Mouse (Mus musculus) MEL (cell line): ENCODE measurements around the gene Eme2. TPM values are rescaled to one million over a fixed set of nuclear protein-coding genes. Genes with fewer than 3 reads are reported as not detected.

Experiments used
- DNase-seq: peaks from one replicate; pipeline ENCODE4 v3.0.0; 2011; ENCODE audit warnings: low read depth, low spot score
- H3K27ac ChIP-seq: 2 replicates; pipeline ENCODE4 v1.5.1; 2012; ENCODE audit warnings: low read depth, mild to moderate bottlenecking, control low read depth, low read length, moderate library complexity; ENCODE audit not compliant: control insufficient read depth
- H3K27me3 ChIP-seq, 2 experiments: fragments of 150-350 bp in 1 of 2; sonication (generic) in 1 of 2; 2 replicates each; pipeline ENCODE4 v1.6.1; 2012; ENCODE audit warnings: low read length in 2 of 2, mild to moderate bottlenecking in 2 of 2, improper control_type of control experiment in 1 of 2, moderate library complexity in 1 of 2; ENCODE audit not compliant: insufficient read depth in 2 of 2, control insufficient read depth in 1 of 2
- H3K36me3 ChIP-seq, 2 experiments: 2 replicates each; pipeline ENCODE4 v1.6.1; 2012 to 2014; ENCODE audit warnings: low read length in 2 of 2, improper control_type of control experiment in 1 of 2, inconsistent platforms in 1 of 2, mild to moderate bottlenecking in 1 of 2; ENCODE audit not compliant: insufficient read depth in 2 of 2, control insufficient read depth in 1 of 2
- H3K4me1 ChIP-seq, 2 experiments: fragments of 150-350 bp in 1 of 2; sonication (generic) in 1 of 2; 2 replicates each; pipeline ENCODE4 v1.6.1; 2012; ENCODE audit warnings: low read length in 2 of 2, improper control_type of control experiment in 1 of 2, mild to moderate bottlenecking in 1 of 2; ENCODE audit not compliant: insufficient read depth in 2 of 2, control insufficient read depth in 1 of 2
- H3K4me3 ChIP-seq, 2 experiments: fragments of 150-350 bp in 1 of 2; sonication (generic) in 1 of 2; 2 replicates each; pipeline ENCODE4 v1.5.1; 2012; ENCODE audit warnings: low read depth in 2 of 2, low read length in 2 of 2, mild to moderate bottlenecking in 2 of 2, moderate library complexity in 2 of 2, control low read depth in 1 of 2, improper control_type of control experiment in 1 of 2; ENCODE audit not compliant: control insufficient read depth in 1 of 2, insufficient read depth in 1 of 2
- H3K79me2 ChIP-seq: 2 replicates; pipeline ENCODE4 v1.6.1; 2012; ENCODE audit warnings: mild to moderate bottlenecking, low read length, moderate library complexity; ENCODE audit not compliant: control insufficient read depth, poor library complexity, insufficient read depth
- H3K9ac ChIP-seq: 2 replicates; pipeline ENCODE4 v1.6.1; 2012; ENCODE audit warnings: low read depth, mild to moderate bottlenecking, control low read depth, low read length, moderate library complexity; ENCODE audit not compliant: control insufficient read depth, poor library complexity, severe bottlenecking
- H3K9me3 ChIP-seq: fragments of 150-350 bp; sonication (generic); replicated peaks from 2 replicates; pipeline ENCODE4 v1.6.1; 2012; ENCODE audit warnings: mild to moderate bottlenecking, low read length, improper control_type of control experiment, moderate library complexity; ENCODE audit not compliant: insufficient read depth
- BHLHE40 ChIP-seq: IDR thresholded peaks from 2 replicates; pipeline ENCODE4 v1.6.1; 2012; ENCODE audit warnings: low read depth, mild to moderate bottlenecking, inconsistent platforms, low read length, improper control_type of control experiment, borderline replicate concordance
- ELF1 ChIP-seq: IDR thresholded peaks from 2 replicates; pipeline ENCODE4 v1.6.1; 2014; ENCODE audit warnings: low read depth, mild to moderate bottlenecking, inconsistent platforms, low read length, improper control_type of control experiment, moderate library complexity
- EP300 ChIP-seq, 2 experiments: IDR thresholded peaks; 2 replicates each; pipeline ENCODE4 v1.6.1; 2011; ENCODE audit warnings: improper control_type of control experiment in 2 of 2, low read length in 2 of 2, low read depth in 1 of 2, mild to moderate bottlenecking in 1 of 2
- GATA1 ChIP-seq: IDR thresholded peaks from 2 replicates; pipeline ENCODE4 v1.6.1; 2011; ENCODE audit warnings: low read depth, low read length, improper control_type of control experiment
- JUND ChIP-seq: IDR thresholded peaks from 2 replicates; pipeline ENCODE4 v1.6.1; 2011; ENCODE audit warnings: low read depth, mild to moderate bottlenecking, improper control_type of control experiment, low read length
- KAT2A ChIP-seq: conservative IDR thresholded peaks from 2 replicates; pipeline ENCODE4 v1.6.1; 2012; ENCODE audit warnings: low read depth, low read length, improper control_type of control experiment, inconsistent platforms
- MAX ChIP-seq: IDR thresholded peaks from 2 replicates; pipeline ENCODE4 v1.6.1; 2011; ENCODE audit warnings: low read length, improper control_type of control experiment
- MEF2A ChIP-seq: IDR thresholded peaks from 2 replicates; pipeline ENCODE4 v1.6.1; 2014; ENCODE audit warnings: low read depth, mild to moderate bottlenecking, inconsistent platforms, low read length, improper control_type of control experiment; ENCODE audit not compliant: poor library complexity, insufficient replicate concordance, severe bottlenecking; ENCODE audit errors: extremely low read depth
- MYC ChIP-seq: IDR thresholded peaks from 2 replicates; pipeline ENCODE4 v1.6.1; 2011; ENCODE audit warnings: low read depth, mild to moderate bottlenecking, low read length, improper control_type of control experiment, moderate library complexity
- NELFE ChIP-seq: IDR thresholded peaks from 2 replicates; pipeline ENCODE4 v1.6.1; 2011; ENCODE audit warnings: low read depth, low read length, improper control_type of control experiment
- NRF1 ChIP-seq: IDR thresholded peaks from 2 replicates; pipeline ENCODE4 v1.6.1; 2014; ENCODE audit warnings: low read depth, mild to moderate bottlenecking, inconsistent platforms, low read length, improper control_type of control experiment, moderate library complexity; ENCODE audit not compliant: poor library complexity, insufficient read depth, severe bottlenecking
- POLR2A ChIP-seq, 2 experiments: IDR thresholded peaks; 2 replicates each; pipeline ENCODE4 v1.6.1; 2011 to 2012; ENCODE audit warnings: low read length in 2 of 2, mild to moderate bottlenecking in 2 of 2, control low read depth in 1 of 2, improper control_type of control experiment in 1 of 2, low read depth in 1 of 2, moderate library complexity in 1 of 2; ENCODE audit not compliant: control insufficient read depth in 1 of 2, insufficient read depth in 1 of 2, poor library complexity in 1 of 2
- POLR2AphosphoS2 ChIP-seq: IDR thresholded peaks from 2 replicates; pipeline ENCODE4 v1.6.1; 2011; ENCODE audit warnings: low read length, improper control_type of control experiment
- POLR2AphosphoS5 ChIP-seq: IDR thresholded peaks from 2 replicates; pipeline ENCODE4 v1.6.1; 2012; ENCODE audit warnings: low read depth, borderline replicate concordance, mild to moderate bottlenecking, inconsistent platforms, low read length, moderate library complexity, mixed read lengths
- RCOR1 ChIP-seq: IDR thresholded peaks from 2 replicates; pipeline ENCODE4 v1.6.1; 2012; ENCODE audit warnings: low read depth, mild to moderate bottlenecking, inconsistent platforms, low read length, improper control_type of control experiment
- SIN3A ChIP-seq: IDR thresholded peaks from 2 replicates; pipeline ENCODE4 v1.6.1; 2012; ENCODE audit warnings: low read length, improper control_type of control experiment, inconsistent platforms
- SMC3 ChIP-seq: IDR thresholded peaks from 2 replicates; pipeline ENCODE4 v1.6.1; 2011; ENCODE audit warnings: low read depth, low read length, improper control_type of control experiment
- TCF12 ChIP-seq: IDR thresholded peaks from 2 replicates; pipeline ENCODE4 v1.6.1; 2014; ENCODE audit warnings: low read depth, mild to moderate bottlenecking, inconsistent platforms, low read length, improper control_type of control experiment, moderate library complexity
- UBTF ChIP-seq: IDR thresholded peaks from 2 replicates; pipeline ENCODE4 v1.6.1; 2012; ENCODE audit warnings: low read depth, mild to moderate bottlenecking, inconsistent platforms, low read length, improper control_type of control experiment, moderate library complexity, borderline replicate concordance; ENCODE audit not compliant: insufficient read depth
- USF1 ChIP-seq: IDR thresholded peaks from 2 replicates; pipeline ENCODE4 v1.6.1; 2014; ENCODE audit warnings: low read depth, mild to moderate bottlenecking, inconsistent platforms, low read length, improper control_type of control experiment, moderate library complexity
- USF2 ChIP-seq, 2 experiments: IDR thresholded peaks; 2 replicates each; pipeline ENCODE4 v1.6.1; 2011 to 2012; ENCODE audit warnings: improper control_type of control experiment in 2 of 2, low read length in 2 of 2, borderline replicate concordance in 1 of 2, inconsistent platforms in 1 of 2, low read depth in 1 of 2, mild to moderate bottlenecking in 1 of 2; ENCODE audit not compliant: insufficient read depth in 1 of 2
- ZC3H11A ChIP-seq: IDR thresholded peaks from 2 replicates; pipeline ENCODE4 v1.6.1; 2012; ENCODE audit warnings: low read depth, mild to moderate bottlenecking, inconsistent platforms, low read length, improper control_type of control experiment
- ZMIZ1 ChIP-seq: IDR thresholded peaks from 2 replicates; pipeline ENCODE4 v1.6.1; 2012; ENCODE audit warnings: low read depth, mild to moderate bottlenecking, inconsistent platforms, low read length, improper control_type of control experiment, moderate library complexity
- polyA plus RNA-seq, 2 experiments: library from polyadenylated mRNA; stranded (reverse) in 1 of 2; unstranded in 1 of 2; fragments of >175 nt in 1 of 2; fragments of >200 nt in 1 of 2; gene quantifications; 2 replicates each; pipeline versions ENCODE4 v1.2.1 to v1.2.4; 2012; ENCODE audit warnings: low replicate concordance in 2 of 2, low read depth in 1 of 2; ENCODE audit not compliant: insufficient read length in 2 of 2, insufficient read depth in 1 of 2, missing spikeins in 1 of 2
- total RNA-seq: library from RNA; depleted of rRNA; stranded (reverse); fragments of 300-350 nt; gene quantifications from 2 replicates; pipeline ENCODE4 v1.2.3, GENCODE M21; 2012

Eme2 gene
- total and polyA plus RNA-seq, 3 experiments, result 15.1 to 26.8 TPM; not detected in 1

DNA sequence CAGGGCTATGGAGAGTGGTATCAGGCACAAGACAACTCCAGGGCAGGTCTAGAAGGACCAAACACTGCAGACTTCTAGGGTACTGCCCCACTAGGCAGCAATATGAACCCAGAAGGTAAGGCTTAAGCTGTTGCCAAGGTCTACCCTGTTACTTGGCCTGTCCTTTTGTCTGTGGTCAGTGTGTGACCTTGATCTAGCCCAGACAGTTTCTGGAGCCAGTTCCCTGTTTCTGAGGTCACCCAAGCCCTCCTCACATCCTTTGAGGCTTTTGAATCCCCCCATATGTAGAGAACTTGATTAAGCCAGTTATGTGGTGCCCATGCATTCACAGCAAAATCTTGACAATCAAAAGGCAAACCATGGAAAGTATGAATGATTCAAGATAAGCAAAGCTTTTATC lies 40.8 kb upstream of the Eme2 start:
- peak overlapping the region; percentile 46 to 63 for H3K4me3 ChIP-seq
- H3K27me3 ChIP-seq, result no peaks in the 10 kb centered on the region
- H3K9me3 ChIP-seq, result no peaks in the 10 kb centered on the region
- H3K4me1 ChIP-seq, result peaks cover 0 to 4% of the 10 kb centered on the region in 2 experiments
- TF ChIP-seq RCOR1 (no peak), BHLHE40 (no peak), MYC (no peak), ZMIZ1 (no peak), MEF2A (no peak), MAX (no peak), ZC3H11A (no peak), SIN3A (no peak), ELF1 (no peak), POLR2AphosphoS2 (no peak), EP300 (IDR thresholded peaks at IDR 0.05; ENCODE audit: low read depth in 1 of 2, low read length in 2 of 2) (no peak), JUND (no peak), POLR2AphosphoS5 (no peak), UBTF (no peak), NRF1 (no peak), POLR2A (IDR thresholded peaks at IDR 0.05; ENCODE audit: control insufficient read depth in 1 of 2, insufficient read depth in 1 of 2, low read depth in 1 of 2, low read length in 2 of 2, poor library complexity in 1 of 2) (no peak), GATA1 (no peak), USF1 (no peak)
- H3K79me2 ChIP-seq, result peaks cover 29% of the 10 kb centered on the region
- H3K36me3 ChIP-seq, result peaks cover 0 to 7% of the 10 kb centered on the region in 2 experiments; a peak in 2 of 4 replicates
- DNase-seq, result no peak
- H3K27ac ChIP-seq, result no peak overlapping the region
- H3K9ac ChIP-seq, result peak overlapping the region; percentile 80

DNA sequence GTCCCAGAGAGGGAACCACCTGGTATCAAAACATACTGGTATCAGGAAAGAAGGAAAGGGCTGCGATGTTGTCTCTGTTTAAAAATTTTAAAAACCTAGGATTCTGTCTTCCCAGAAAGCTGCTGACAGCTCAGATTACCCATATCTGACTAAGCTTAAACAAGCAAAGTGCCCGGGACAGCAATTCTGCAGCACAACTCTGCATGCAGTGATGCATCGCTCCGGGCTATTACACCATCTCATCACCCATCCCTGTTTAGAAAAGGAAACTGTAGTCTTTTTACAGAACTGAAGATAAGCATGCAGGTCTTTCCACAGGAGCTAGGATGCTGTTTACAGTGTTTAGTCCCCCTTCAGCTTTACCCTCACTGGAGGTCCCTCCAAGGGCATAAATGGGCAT lies 40.0 kb upstream of the Eme2 start:
- H3K9me3 ChIP-seq, result no peaks in the 10 kb centered on the region
- DNase-seq, result no peak
- 0 out of 2 replicates have a peak, but pooled peaks have one; percentile 19 for TF ChIP-seq SIN3A
- TF ChIP-seq USF2 (IDR thresholded peaks at IDR 0.05; ENCODE audit: borderline replicate concordance in 1 of 2, insufficient read depth in 1 of 2, low read depth in 1 of 2, low read length in 2 of 2), result no peak
- TF ChIP-seq TCF12, result no peak
- TF ChIP-seq KAT2A, result no peak
- no peak for TF ChIP-seq NELFE
- no peak for TF ChIP-seq SMC3
- peak overlapping the region; percentile 80 for H3K9ac ChIP-seq
- H3K79me2 ChIP-seq, result peaks cover 29% of the 10 kb centered on the region
- H3K36me3 ChIP-seq, result peaks cover 0 to 7% of the 10 kb centered on the region in 2 experiments; a peak in 2 of 4 replicates
- no peak overlapping the region for H3K27ac ChIP-seq
- H3K4me1 ChIP-seq, result peaks cover 0 to 4% of the 10 kb centered on the region in 2 experiments
- H3K4me3 ChIP-seq, result peak overlapping the region; percentile 46 to 63
- H3K27me3 ChIP-seq, result no peaks in the 10 kb centered on the region
